Mouse (Mus musculus) spleen, adult 2 months (tissue): ENCODE results near the gene Mrnip. TPM values are rescaled to one million over a fixed set of nuclear protein-coding genes. Genes with fewer than 3 reads are reported as not detected.

Source experiments
- DNase-seq, 2 experiments: peaks; one replicate each; pipeline versions ENCODE4 v3.0.0 to v3.0.0-alpha.2; 2012 to 2021; ENCODE audit warnings: low spot score in 2 of 2, low read depth in 1 of 2
- H3K27ac ChIP-seq: fragments of 200-500 bp; 2 replicates; pipeline ENCODE4 v1.5.1; 2012; ENCODE audit warnings: low read length, inconsistent platforms; ENCODE audit not compliant: insufficient read depth
- H3K27me3 ChIP-seq: fragments of 200-500 bp; 2 replicates; pipeline ENCODE4 v1.6.1; 2012; ENCODE audit warnings: mild to moderate bottlenecking, moderate library complexity, low read length, inconsistent platforms; ENCODE audit not compliant: control insufficient read depth, insufficient read depth
- H3K36me3 ChIP-seq: fragments of 200-500 bp; 2 replicates; pipeline ENCODE4 v1.6.1; 2012; ENCODE audit warnings: mild to moderate bottlenecking, low read length, inconsistent platforms; ENCODE audit not compliant: control insufficient read depth, insufficient read depth
- H3K4me1 ChIP-seq: fragments of 200-500 bp; 2 replicates; pipeline ENCODE4 v1.6.1; 2011; ENCODE audit warnings: inconsistent platforms; ENCODE audit not compliant: control insufficient read depth, insufficient read depth, insufficient read length
- H3K4me3 ChIP-seq: fragments of 200-500 bp; 2 replicates; pipeline ENCODE4 v1.5.1; 2011; ENCODE audit warnings: mild to moderate bottlenecking, inconsistent platforms; ENCODE audit not compliant: insufficient read depth, insufficient read length; ENCODE audit errors: extremely low read depth
- CTCF ChIP-seq: fragments of 200-500 bp; IDR thresholded peaks from 2 replicates; pipeline ENCODE4 v1.5.1; 2011; ENCODE audit warnings: mild to moderate bottlenecking, inconsistent platforms; ENCODE audit not compliant: insufficient read depth, insufficient read length, insufficient replicate concordance; ENCODE audit errors: extremely low read depth
- POLR2A ChIP-seq: fragments of 200-500 bp; IDR thresholded peaks from 2 replicates; pipeline ENCODE4 v1.6.1; 2011; ENCODE audit warnings: low read depth, low read length, inconsistent platforms
- WGBS: fragments of 180-500 bp; shearing (Covaris S2); methylation state at CpG from one replicate; pipeline ENCODE4 v1.1.7; 2018; 5-methylcytosine and 5-hydroxymethylcytosine counted together
- polyA plus RNA-seq: library from polyadenylated mRNA; depleted of rRNA; stranded (reverse); fragments of >200 nt; gene quantifications from 2 replicates; pipeline ENCODE4 v1.2.3, GENCODE M21; 2012; rRNA removed

The Mrnip gene
- polyA plus RNA-seq, 1 experiment = 2.4 TPM

DNA sequence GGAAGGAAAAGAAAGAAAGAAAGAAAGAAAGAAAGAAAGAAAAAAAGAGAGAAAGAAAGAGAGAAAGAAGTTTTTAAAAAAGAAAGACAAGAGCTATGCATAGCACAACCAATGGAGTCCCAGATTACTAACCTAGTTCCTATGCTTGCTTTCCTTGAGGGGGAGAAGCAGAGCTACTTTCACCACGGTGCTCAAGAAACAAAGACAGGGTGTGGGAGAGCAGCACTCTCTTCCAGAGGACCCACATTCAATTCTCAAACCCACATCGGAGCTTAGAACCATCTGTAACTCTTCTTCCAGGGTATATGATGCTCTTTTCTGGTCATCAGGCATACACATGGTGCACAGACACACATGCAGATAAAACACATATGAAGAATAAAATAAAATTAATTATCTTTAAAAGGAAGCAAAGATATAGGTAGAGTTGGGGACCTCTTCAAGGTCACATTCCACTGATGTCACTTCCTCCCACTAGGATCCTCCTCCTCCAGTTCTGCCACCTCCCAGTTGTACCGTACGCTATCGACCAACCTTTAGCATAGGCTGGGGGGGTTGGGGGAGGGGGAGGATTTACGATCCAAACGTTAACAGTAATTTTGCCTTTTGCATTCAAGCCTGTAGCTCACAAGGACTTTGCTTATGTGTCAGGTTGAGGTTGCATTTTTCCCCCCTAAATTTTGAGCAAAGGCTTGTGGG, 74.4 kb downstream of the Mrnip start:
- 88% methylated on average over 7 of the region's 7 CpGs for WGBS
- no peak for DNase-seq
- H3K27ac ChIP-seq = no peak overlapping the region
- H3K27me3 ChIP-seq = no peaks in the 10 kb centered on the region
- TF ChIP-seq CTCF (no peak), POLR2A (no peak)
- no peak overlapping the region for H3K4me3 ChIP-seq
- H3K36me3 ChIP-seq = no peaks in the 10 kb centered on the region
- no peaks in the 10 kb centered on the region for H3K4me1 ChIP-seq

Other genes with a start within 250 kb of the Mrnip start
- 52.5 and 70.3 TPM in 2 replicates for gene Rnf130, start 149.1 kb upstream of the Mrnip start, polyA plus RNA-seq
- gene Tbc1d9b, start 43.0 kb upstream of the Mrnip start, polyA plus RNA-seq = 33.5 and 37.2 TPM in 2 replicates
- 113 and 117 TPM in 2 replicates for gene Sqstm1, start 36.4 kb downstream of the Mrnip start, polyA plus RNA-seq
- gene Mgat4b, start 36.4 kb downstream of the Mrnip start, polyA plus RNA-seq = 32.6 and 41.5 TPM in 2 replicates
- 44.9 and 53.9 TPM in 2 replicates for gene Ltc4s, start 64.2 kb downstream of the Mrnip start, polyA plus RNA-seq
- gene Maml1, start 117.9 kb downstream of the Mrnip start, polyA plus RNA-seq = 15.0 and 19.3 TPM in 2 replicates
- 23.2 and 23.5 TPM in 2 replicates for gene Canx, start 151.2 kb downstream of the Mrnip start, polyA plus RNA-seq
- not detected in 2 replicates for gene Cby3, start 180.0 kb downstream of the Mrnip start, polyA plus RNA-seq
- gene Hnrnph1, start 202.5 kb downstream of the Mrnip start, polyA plus RNA-seq = 33.6 and 43.8 TPM in 2 replicates